Mouse (Mus musculus) kidney, postnatal 10 days (tissue): ENCODE data around the gene Ap3b2.
"Not testable (repeated sequence)": the region's sequence is repeated elsewhere in the genome, so short reads cannot be mapped to it uniquely, and the experiment has no call there.

ENCODE experiments used
- DNase-seq: peaks from one replicate; pipeline ENCODE4 v3.0.0; 2021; ENCODE audit warnings: mixed read lengths

Gene Ap3b2

GRCm38 (mm10) chr7:81493331-81494021 lies at the start of gene Ap3b2:
Ap3b2 (minus strand) TSS chr7:81493925.
- DNase-seq = peak; percentile 84

- no peak for DNase-seq
Observed at GRCm38 (mm10) chr7:81542934-81543333, 49.2 kb upstream of the Ap3b2 start.

- DNase-seq = peak; percentile 21
Observed at GRCm38 (mm10) chr7:81541924-81542524, 48.3 kb upstream of the Ap3b2 start.

- DNase-seq = no peak
Observed at GRCm38 (mm10) chr7:81540999-81541398, 47.3 kb upstream of the Ap3b2 start.

- DNase-seq = no peak
Observed at GRCm38 (mm10) chr7:81539565-81539964, 45.8 kb upstream of the Ap3b2 start.

GRCm38 (mm10) chr7:81538070-81538675 lies 44.4 kb upstream of the Ap3b2 start:
- DNase-seq = peak; percentile 33

- no peak for DNase-seq
Observed at GRCm38 (mm10) chr7:81536478-81536877, 42.8 kb upstream of the Ap3b2 start.

GRCm38 (mm10) chr7:81531462-81531861 lies 37.7 kb upstream of the Ap3b2 start:
- no peak for DNase-seq

GRCm38 (mm10) chr7:81528918-81529317 lies 35.2 kb upstream of the Ap3b2 start:
- no peak for DNase-seq

GRCm38 (mm10) chr7:81523663-81524017 lies 29.9 kb upstream of the Ap3b2 start:
- no peak for DNase-seq

GRCm38 (mm10) chr7:81523008-81523662 lies 29.4 kb upstream of the Ap3b2 start:
- peak; percentile 93 for DNase-seq

- no peak for DNase-seq
Observed at GRCm38 (mm10) chr7:81516154-81517030, 22.7 kb upstream of the Ap3b2 start.

- no peak for DNase-seq
Observed at GRCm38 (mm10) chr7:81514906-81515590, 21.3 kb upstream of the Ap3b2 start.

- DNase-seq = no peak
Observed at GRCm38 (mm10) chr7:81501050-81501449, 7.3 kb upstream of the Ap3b2 start.

GRCm38 (mm10) chr7:81498181-81498580 lies 4.5 kb upstream of the Ap3b2 start, which contains the start of gene BC048679:
BC048679 (minus strand) TSS chr7:81498281.
- no peak for DNase-seq

GRCm38 (mm10) chr7:81497171-81497570 lies 3.4 kb upstream of the Ap3b2 start:
- DNase-seq = no peak

- no peak for DNase-seq
Observed at GRCm38 (mm10) chr7:81492628-81493027, 1.1 kb downstream of the Ap3b2 start.

- peak; percentile 7 for DNase-seq
Observed at GRCm38 (mm10) chr7:81489649-81490048, 4.1 kb downstream of the Ap3b2 start.

- no peak for DNase-seq
Observed at GRCm38 (mm10) chr7:81480800-81481199, 12.9 kb downstream of the Ap3b2 start.

- no peak for DNase-seq
Observed at GRCm38 (mm10) chr7:81479531-81480090, 14.1 kb downstream of the Ap3b2 start.

GRCm38 (mm10) chr7:81478261-81478660 lies 15.5 kb downstream of the Ap3b2 start:
- not testable (repeated sequence) for DNase-seq

GRCm38 (mm10) chr7:81476833-81477232 lies 16.9 kb downstream of the Ap3b2 start:
- DNase-seq = no peak
